Mouse (Mus musculus): ENCODE measurements around the gene Vps8. TPM values are rescaled to one million over a fixed set of nuclear protein-coding genes. Genes with fewer than 3 reads are reported as not detected.

Vps8 gene
- polyA plus RNA-seq, 1 experiment from 2014 or later = 28.8 TPM

DNA sequence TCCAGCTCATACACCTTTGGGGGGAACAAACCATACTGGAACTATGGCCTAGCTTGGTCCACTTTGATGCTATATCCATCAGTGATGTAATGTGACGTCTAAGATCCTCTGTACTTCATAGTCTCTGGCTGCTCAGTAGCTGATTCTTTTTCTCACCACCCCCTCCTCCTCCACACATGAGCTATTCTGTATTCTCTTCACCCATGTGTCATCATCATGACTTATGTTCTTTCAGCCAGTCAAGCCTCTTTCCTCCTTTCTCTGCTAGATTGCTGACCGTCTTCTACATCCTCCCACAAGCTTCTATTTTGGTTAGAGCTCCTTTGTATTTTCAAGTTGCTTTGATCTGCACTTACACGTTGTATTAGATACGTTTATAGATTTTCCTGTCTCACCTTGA, 100.8 kb downstream of the Vps8 start:
- Histone ChIP-seq H3K4me2 (ENCODE audit: low read length) (no peak overlapping the region), H3K4me3 (replicated peaks; ENCODE audit: low read depth, low read length) (no peak overlapping the region), H3K9me3 (replicated peaks; ENCODE audit: low read length) (no peaks in the 10 kb centered on the region), H3K9ac (ENCODE audit: low read depth, low read length) (no peak overlapping the region), H3K27me3 (ENCODE audit: insufficient read depth, low read length) (no peaks in the 10 kb centered on the region), H3K27ac (no peak overlapping the region), H3K4me1 (replicated peaks; ENCODE audit: insufficient read depth, low read length) (no peaks in the 10 kb centered on the region), H3K36me3 (ENCODE audit: insufficient read depth, low read length) (no peaks in the 10 kb centered on the region)
- DNase-seq (ENCODE audit: low spot score) (no peak), ATAC-seq (replicated peaks; ENCODE audit: low FRiP score, low read depth) (no peak)
- 58% methylated on average over 4 of the region's 4 CpGs for WGBS
- TF ChIP-seq CTCF (IDR thresholded peaks at IDR 0.05; ENCODE audit: low read depth) = no peak

DNA sequence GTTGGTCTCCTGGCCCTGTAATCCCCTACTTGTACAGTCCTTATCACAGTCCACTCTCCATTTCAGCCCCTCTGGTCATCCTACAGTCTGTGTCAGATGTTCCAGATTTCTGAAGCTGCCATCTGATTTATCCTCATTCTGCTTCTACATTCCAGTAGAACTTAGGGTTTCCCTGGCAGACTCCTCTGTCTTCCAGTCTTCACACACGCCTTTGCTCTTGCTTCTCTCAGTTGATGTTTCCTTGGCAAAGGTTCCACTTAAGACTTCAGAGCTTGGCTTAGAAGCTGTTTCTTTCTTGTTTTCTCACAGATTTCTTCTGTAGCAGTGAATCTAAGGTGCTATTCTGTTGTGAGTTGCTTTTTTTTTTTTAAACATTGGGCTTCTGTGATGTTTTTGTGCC, 102.5 kb downstream of the Vps8 start:
- H3K4me2 ChIP-seq (ENCODE audit: low read length) = no peak overlapping the region
- DNase-seq (ENCODE audit: low spot score) = no peak
- H3K9ac ChIP-seq (ENCODE audit: low read depth, low read length) = no peak overlapping the region
- no peak for ATAC-seq (replicated peaks; ENCODE audit: low FRiP score, low read depth)
- no peaks in the 10 kb centered on the region for H3K4me1 ChIP-seq (replicated peaks; ENCODE audit: insufficient read depth, low read length)
- H3K36me3 ChIP-seq (ENCODE audit: insufficient read depth, low read length) = no peaks in the 10 kb centered on the region
- no peaks in the 10 kb centered on the region for H3K27me3 ChIP-seq (ENCODE audit: insufficient read depth, low read length)
- H3K27ac ChIP-seq = no peak overlapping the region
- WGBS = 89% methylated on average over 1 of the region's 1 CpGs
- TF ChIP-seq CTCF (IDR thresholded peaks at IDR 0.05; ENCODE audit: low read depth) = no peak
- H3K4me3 ChIP-seq (replicated peaks; ENCODE audit: low read depth, low read length) = no peak overlapping the region
- no peaks in the 10 kb centered on the region for H3K9me3 ChIP-seq (replicated peaks; ENCODE audit: low read length)

DNA sequence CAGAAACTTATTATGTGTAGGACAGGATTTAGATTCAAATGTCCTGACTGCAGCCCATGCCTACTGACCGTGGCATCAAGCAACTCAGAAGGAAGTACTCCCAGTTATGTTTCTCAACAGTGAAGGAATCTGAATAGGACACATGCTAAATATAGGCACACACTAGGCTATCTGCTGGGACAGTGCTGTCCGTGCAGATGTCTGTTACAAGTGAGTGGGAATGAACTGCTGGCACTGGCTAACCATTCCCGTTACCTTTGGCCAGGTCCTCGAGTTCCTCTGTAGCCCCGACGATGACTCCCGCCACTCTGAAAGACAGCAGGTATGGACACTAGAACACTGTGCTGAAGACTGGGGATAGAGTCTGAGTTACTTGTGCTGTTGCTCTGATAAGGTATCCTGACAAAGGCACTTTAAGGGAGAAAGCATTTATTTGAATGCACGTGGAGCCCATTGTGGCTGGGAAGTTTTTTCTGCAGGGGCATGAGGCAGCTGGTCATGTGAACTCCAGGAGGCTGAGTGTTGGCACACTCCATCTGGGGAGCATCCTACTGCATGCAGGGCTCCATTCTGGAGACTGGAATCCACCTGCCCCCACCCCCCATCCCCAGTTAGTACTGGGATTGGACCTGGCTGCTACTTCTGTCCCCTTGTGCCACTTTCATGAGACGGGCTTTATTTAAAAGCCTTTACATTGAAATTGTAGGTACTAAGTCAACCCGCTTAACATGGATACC, 104.5 kb downstream of the Vps8 start:
- Histone ChIP-seq H3K4me2 (ENCODE audit: low read length) (no peak overlapping the region), H3K4me1 (replicated peaks; ENCODE audit: insufficient read depth, low read length) (no peaks in the 10 kb centered on the region), H3K36me3 (ENCODE audit: insufficient read depth, low read length) (no peaks in the 10 kb centered on the region), H3K9ac (ENCODE audit: low read depth, low read length) (no peak overlapping the region), H3K4me3 (replicated peaks; ENCODE audit: low read depth, low read length) (no peak overlapping the region), H3K9me3 (replicated peaks; ENCODE audit: low read length) (no peaks in the 10 kb centered on the region), H3K27me3 (ENCODE audit: insufficient read depth, low read length) (no peaks in the 10 kb centered on the region), H3K27ac (no peak overlapping the region)
- TF ChIP-seq CTCF (IDR thresholded peaks at IDR 0.05; ENCODE audit: low read depth) = no peak
- WGBS = 89% methylated on average over 10 of the region's 10 CpGs
- DNase-seq (ENCODE audit: low spot score) (no peak), ATAC-seq (replicated peaks; ENCODE audit: low FRiP score, low read depth) (no peak)

DNA sequence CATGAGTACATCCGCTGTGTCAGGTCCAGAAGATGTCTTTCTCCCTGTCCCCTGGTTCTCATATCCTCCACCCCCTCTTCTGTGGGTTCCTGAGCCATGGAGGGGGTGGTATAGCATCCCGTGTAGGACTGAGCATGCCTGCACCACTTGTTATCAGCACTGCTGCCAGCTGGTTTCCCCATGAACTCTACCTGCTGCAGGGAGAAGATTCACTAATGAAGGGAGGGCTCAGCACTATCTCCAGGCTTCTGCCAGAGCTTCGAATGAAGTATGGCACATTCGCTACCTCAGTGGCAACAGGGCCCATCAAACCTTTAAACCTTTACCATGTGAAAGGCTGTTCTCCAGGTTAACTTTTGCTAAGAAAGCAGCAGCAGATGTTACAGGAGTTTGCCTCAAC, 110.6 kb downstream of the Vps8 start:
- Histone ChIP-seq H3K4me1 (replicated peaks; ENCODE audit: insufficient read depth, low read length) (no peaks in the 10 kb centered on the region), H3K4me3 (replicated peaks; ENCODE audit: low read depth, low read length) (no peak overlapping the region), H3K36me3 (ENCODE audit: insufficient read depth, low read length) (no peaks in the 10 kb centered on the region; the same call in 1 of the 2 replicates), H3K4me2 (ENCODE audit: low read length) (no peak overlapping the region), H3K9ac (ENCODE audit: low read depth, low read length) (no peak overlapping the region), H3K27me3 (ENCODE audit: insufficient read depth, low read length) (no peaks in the 10 kb centered on the region), H3K27ac (no peak overlapping the region), H3K9me3 (replicated peaks; ENCODE audit: low read length) (no peaks in the 10 kb centered on the region)
- DNase-seq (ENCODE audit: low spot score) = no peak
- ATAC-seq (replicated peaks; ENCODE audit: low FRiP score, low read depth) = no peak
- no peak for TF ChIP-seq CTCF (IDR thresholded peaks at IDR 0.05; ENCODE audit: low read depth)
- 89% methylated on average over 4 of the region's 4 CpGs for WGBS

DNA sequence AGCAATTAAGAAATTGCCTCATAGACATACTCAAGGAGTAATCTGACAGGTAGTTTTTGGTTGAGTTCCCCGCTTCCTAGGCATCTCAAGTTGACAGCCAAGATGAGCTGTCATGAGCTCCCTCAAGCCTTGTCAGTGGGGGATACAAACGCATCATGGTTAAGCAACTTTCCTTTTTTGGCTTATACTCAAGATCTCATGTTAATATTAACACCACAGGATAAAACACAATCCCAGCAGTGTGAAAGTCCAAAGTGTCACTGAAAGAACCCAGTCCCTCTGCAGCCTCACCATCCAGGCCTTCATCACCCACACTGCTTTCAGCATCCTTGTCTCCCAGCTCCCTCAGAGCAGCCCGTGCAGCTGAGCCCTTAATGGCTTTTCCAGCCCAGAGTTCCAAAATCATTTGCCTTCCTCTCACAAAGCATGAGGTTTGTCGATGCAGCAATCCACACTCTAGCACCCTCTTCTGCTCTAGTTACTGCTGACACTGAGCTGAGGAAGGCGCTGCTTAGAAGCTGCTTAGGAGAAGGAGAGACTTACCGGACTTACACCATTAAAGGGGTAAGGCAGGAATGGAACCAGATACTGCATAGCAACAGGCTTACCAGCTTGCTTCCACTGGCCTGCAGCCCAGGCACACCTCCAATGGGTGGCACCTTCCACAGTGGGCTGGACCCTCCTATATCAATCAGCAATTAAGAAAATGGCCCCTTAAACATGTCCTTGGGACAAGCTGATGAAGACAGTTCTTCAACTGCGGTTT, 113.5 kb downstream of the Vps8 start:
- H3K4me3 ChIP-seq (replicated peaks; ENCODE audit: low read depth, low read length) = no peak overlapping the region
- no peaks in the 10 kb centered on the region for H3K4me1 ChIP-seq (replicated peaks; ENCODE audit: insufficient read depth, low read length)
- DNase-seq (ENCODE audit: low spot score) (no peak), ATAC-seq (replicated peaks; ENCODE audit: low FRiP score, low read depth) (peak; percentile 57; the same call in 1 of the 2 replicates)
- WGBS = 66% methylated on average over 7 of the region's 7 CpGs
- no peaks in the 10 kb centered on the region for H3K9me3 ChIP-seq (replicated peaks; ENCODE audit: low read length)
- H3K9ac ChIP-seq (ENCODE audit: low read depth, low read length) = no peak overlapping the region
- H3K27me3 ChIP-seq (ENCODE audit: insufficient read depth, low read length) = no peaks in the 10 kb centered on the region
- H3K36me3 ChIP-seq (ENCODE audit: insufficient read depth, low read length) = no peaks in the 10 kb centered on the region; the same call in 1 of the 2 replicates
- TF ChIP-seq CTCF (IDR thresholded peaks at IDR 0.05; ENCODE audit: low read depth) = no peak
- peak overlapping the region; percentile 47; the same call in 1 of the 2 replicates for H3K27ac ChIP-seq
- no peak overlapping the region for H3K4me2 ChIP-seq (ENCODE audit: low read length)

DNA sequence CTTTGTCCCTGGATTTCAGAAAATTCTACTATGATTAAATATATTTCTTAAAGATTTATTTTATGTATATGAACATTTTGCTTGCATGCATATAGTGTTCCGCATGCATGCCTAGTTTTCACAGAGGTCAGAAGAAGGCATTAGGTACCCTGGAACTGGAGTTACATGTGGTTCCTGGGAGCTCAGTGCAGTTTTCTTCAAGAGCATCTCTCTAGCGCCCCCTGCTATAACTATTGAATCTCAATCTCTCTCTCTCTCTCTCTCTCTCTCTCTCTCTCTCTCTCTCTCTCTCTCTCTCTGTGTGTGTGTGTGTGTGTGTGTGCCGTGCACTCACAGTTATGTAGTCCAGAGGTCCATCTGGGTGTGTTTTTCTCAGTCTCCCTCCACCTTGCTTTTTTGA, 114.4 kb downstream of the Vps8 start:
- Histone ChIP-seq H3K9me3 (replicated peaks; ENCODE audit: low read length) (no peaks in the 10 kb centered on the region), H3K27ac (no peak overlapping the region), H3K36me3 (ENCODE audit: insufficient read depth, low read length) (no peaks in the 10 kb centered on the region; the same call in 1 of the 2 replicates), H3K4me2 (ENCODE audit: low read length) (no peak overlapping the region), H3K4me1 (replicated peaks; ENCODE audit: insufficient read depth, low read length) (no peaks in the 10 kb centered on the region), H3K4me3 (replicated peaks; ENCODE audit: low read depth, low read length) (no peak overlapping the region), H3K9ac (ENCODE audit: low read depth, low read length) (no peak overlapping the region), H3K27me3 (ENCODE audit: insufficient read depth, low read length) (no peaks in the 10 kb centered on the region)
- 65% methylated on average over 3 of the region's 3 CpGs for WGBS
- DNase-seq (ENCODE audit: low spot score) (no peak), ATAC-seq (replicated peaks; ENCODE audit: low FRiP score, low read depth) (no peak)
- peak; percentile 33; the same call in 1 of the 2 replicates for TF ChIP-seq CTCF (IDR thresholded peaks at IDR 0.05; ENCODE audit: low read depth)

Measured in kidney, postnatal 0 days (tissue).